8 mouse cellular contexts compared by ENCODE assay signal in genomic region chr13:30085446-30085845, GRCm38 (mm10). TPM values are rescaled to one million over a fixed set of nuclear protein-coding genes. Genes with fewer than 3 reads are reported as not detected.
A peak's percentile ranks its signal among the peaks of the same experiment; 100 is the strongest.
DNase-seq lines count a peak whose midpoint lies in the region; ATAC-seq and TF ChIP-seq lines count a peak whose summit lies in the region.

No protein-coding gene starts in this region.

- DNase-seq in gastrocnemius, adult 2 months = no peak
- no peak for DNase-seq in gastrocnemius, postnatal 36 days
- DNase-seq in retina, postnatal 1 day = peak; percentile 32
- no peak for DNase-seq in retina, embryonic 14.5 days (ENCODE audit: low spot score)
- no peak for DNase-seq in urinary bladder, postnatal 4 days (ENCODE audit: low spot score in 2 of 2)
- DNase-seq in kidney, adult 8-10 months = no peak

- no peaks in the 10 kb centered on the region for H3K36me3 ChIP-seq in intestine, postnatal 0 days (ENCODE audit: control insufficient read depth, insufficient read depth)
- no peaks in the 10 kb centered on the region for H3K36me3 ChIP-seq in stomach, embryonic 16.5 days (ENCODE audit: control insufficient read depth, insufficient read depth, low read length)

- no peaks in the 10 kb centered on the region for H3K9me3 ChIP-seq in intestine, postnatal 0 days (ENCODE audit: control insufficient read depth)
- no peaks in the 10 kb centered on the region for H3K9me3 ChIP-seq in stomach, embryonic 16.5 days (replicated peaks; ENCODE audit: control insufficient read depth, low read length)

- 42% methylated on average over 4 of the region's 4 CpGs for WGBS in intestine, postnatal 0 days
- WGBS in stomach, embryonic 16.5 days = 50% methylated on average over 4 of the region's 4 CpGs

- peak overlapping the region; percentile 37 for H3K4me2 ChIP-seq in intestine, postnatal 0 days (replicated peaks; ENCODE audit: low read depth)
- H3K4me2 ChIP-seq in stomach, embryonic 16.5 days (ENCODE audit: low read depth, low read length) = peak overlapping the region; percentile 43

- H3K9ac ChIP-seq in intestine, postnatal 0 days (ENCODE audit: low read depth, low read length) = no peak overlapping the region
- no peak overlapping the region for H3K9ac ChIP-seq in stomach, embryonic 16.5 days (ENCODE audit: low read length)

- peak overlapping the region; percentile 62 for H3K4me3 ChIP-seq in gastrocnemius, adult 2 months
- no peak overlapping the region for H3K4me3 ChIP-seq in intestine, postnatal 0 days (ENCODE audit: low read depth, low read length)
- no peak overlapping the region; the same call in 1 of the 2 replicates for H3K4me3 ChIP-seq in stomach, embryonic 16.5 days (replicated peaks; ENCODE audit: low read length)

- no peak for TF ChIP-seq CTCF in gastrocnemius, adult 2 months (IDR thresholded peaks at IDR 0.05)
- TF ChIP-seq CTCF in intestine, postnatal 0 days (IDR thresholded peaks at IDR 0.05; ENCODE audit: low read depth) = no peak

- H3K27ac ChIP-seq in gastrocnemius, adult 2 months = peak overlapping the region; percentile 79
- no peak overlapping the region for H3K27ac ChIP-seq in intestine, postnatal 0 days (ENCODE audit: low read depth, low read length)
- no peak overlapping the region for H3K27ac ChIP-seq in stomach, embryonic 16.5 days (ENCODE audit: low read length)

- peak; percentile 4; the same call in 1 of the 2 replicates for ATAC-seq in intestine, postnatal 0 days
- no peak for ATAC-seq in stomach, embryonic 16.5 days (ENCODE audit: insufficient read depth, low FRiP score)

- no peaks in the 10 kb centered on the region for H3K4me1 ChIP-seq in intestine, postnatal 0 days (replicated peaks; ENCODE audit: control insufficient read depth, insufficient read depth, low read length)
- H3K4me1 ChIP-seq in stomach, embryonic 16.5 days (ENCODE audit: control insufficient read depth, insufficient read depth, low read length) = no peaks in the 10 kb centered on the region

- no peaks in the 10 kb centered on the region for H3K27me3 ChIP-seq in intestine, postnatal 0 days (replicated peaks; ENCODE audit: control insufficient read depth, insufficient read depth, low read length)
- H3K27me3 ChIP-seq in stomach, embryonic 16.5 days (ENCODE audit: control insufficient read depth, insufficient read depth, low read length) = no peaks in the 10 kb centered on the region

- intact Hi-C loops in gastrocnemius, adult 2 months (cut with DNase I) = loop anchor here (1.0 to 2.0 kb wide), 2 partner anchors 99 to 228 kb away; partner anchors contain the start of gene E2f3
- intact Hi-C loops in gastrocnemius, postnatal 36 days (cut with DNase I) = loop anchor here (1.0 to 5.0 kb wide), 2 partner anchors 98 to 230 kb away; partner anchors contain the start of genes Cdkal1 and E2f3

RNA-seq across cellular contexts. Expression of gene Mboat1, which starts 50.8 kb away (rescaled TPM):
- 1 to 10 TPM; 1.2 to 3.7 TPM for total RNA-seq in gastrocnemius, adult 2 months (2021)
- total RNA-seq in gastrocnemius, postnatal 36 days (2021) = 1 to 10 TPM; 1.5 TPM
- 10.8 and 13.6 TPM in 2 replicates for polyA plus RNA-seq in intestine, postnatal 0 days (2015; fragmentation: Nextera tagmentation; extraction: Ambion mirVana)
- 68.9 and 91.5 TPM in 2 replicates for polyA plus RNA-seq in stomach, embryonic 16.5 days (2015; fragmentation: Nextera tagmentation; extraction: Ambion mirVana)
